ENCODE assay signal across 8 mouse cellular contexts in the genomic region with DNA sequence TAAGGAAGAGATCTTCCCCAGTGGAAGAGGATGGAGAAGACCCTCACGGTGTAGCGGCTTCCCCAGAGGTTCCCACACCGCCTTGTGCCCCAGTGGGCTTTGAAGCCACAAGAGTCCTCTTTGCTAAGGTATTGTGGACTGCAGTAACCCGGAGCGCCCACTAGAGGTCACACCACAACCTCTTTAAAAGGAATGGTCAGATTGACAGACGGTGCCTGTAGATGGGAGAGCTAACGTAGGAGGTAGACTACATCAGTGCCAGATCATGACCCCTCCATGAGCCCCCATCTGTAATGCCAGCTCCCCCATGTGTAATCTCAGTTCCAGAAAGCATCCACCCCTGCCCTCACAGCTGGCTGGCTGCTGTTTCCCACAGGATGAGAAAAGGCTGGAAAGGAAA. TPM values are rescaled to one million over a fixed set of nuclear protein-coding genes. Genes with fewer than 3 reads are reported as not detected.
DNase-seq lines count a peak whose midpoint lies in the region; ATAC-seq lines count a peak whose summit lies in the region.
"Had no signal": no experiment of that assay in that cellular context is flagged by ENCODE, and none has a peak within 500 bp of the region (broad histone marks: within the 10 kb centered on the region; RNA-seq: fewer than 3 reads in every experiment).

No protein-coding gene starts in this region.

- H3K4me3 ChIP-seq in forebrain, embryonic 15.5 days: no peak overlapping the region
- H3K4me3 ChIP-seq in hindbrain, embryonic 14.5 days (replicated peaks; ENCODE audit: low read length): no peak overlapping the region
- H3K4me3 ChIP-seq: liver, embryonic 15.5 days had no signal

- DNase-seq in Muller cell, postnatal 12 days (ENCODE audit: inconsistent ontology term): peak; percentile 76
- DNase-seq in c-Kit-positive CD71-negative TER-119-negative erythroid progenitor cells, embryonic 14.5 days (ENCODE audit: low read depth): peak; percentile 72
- DNase-seq in hindbrain, embryonic 14.5 days (ENCODE audit: low spot score): peak; percentile 90
- peak; percentile 72 to 79 for DNase-seq in layer of hippocampus, postnatal 14 days (ENCODE audit: low spot score in 2 of 2)
- DNase-seq in right cerebral cortex, postnatal 4 days: peak; percentile 76

- H3K27ac ChIP-seq in forebrain, embryonic 15.5 days (replicated peaks): no peak overlapping the region
- no peak overlapping the region for H3K27ac ChIP-seq in hindbrain, embryonic 14.5 days
- H3K27ac ChIP-seq: liver, embryonic 15.5 days had no signal

- ATAC-seq in forebrain, embryonic 15.5 days (replicated peaks): peak; percentile 48; the same call in 1 of the 2 replicates
- ATAC-seq in hindbrain, embryonic 14.5 days (ENCODE audit: low FRiP score): 0 out of 2 replicates have a peak, but pooled peaks have one; percentile 22
- peak; percentile 96 for ATAC-seq in megakaryocyte, adult 5-6 weeks (ENCODE audit: poor library complexity, severe bottlenecking)

- H3K27me3 ChIP-seq in forebrain, embryonic 15.5 days: 0 out of 2 replicates have a peak, but pooled peaks cover 3% of the 10 kb centered on the region
- H3K27me3 ChIP-seq in hindbrain, embryonic 14.5 days (ENCODE audit: control insufficient read depth, insufficient read depth, low read length): no peaks in the 10 kb centered on the region

- no peak overlapping the region for H3K9ac ChIP-seq in forebrain, embryonic 15.5 days (replicated peaks)
- H3K9ac ChIP-seq in hindbrain, embryonic 14.5 days: no peak overlapping the region
- H3K9ac ChIP-seq: liver, embryonic 15.5 days had no signal

- H3K36me3 ChIP-seq in forebrain, embryonic 15.5 days: peaks cover 26% of the 10 kb centered on the region
- H3K36me3 ChIP-seq in hindbrain, embryonic 14.5 days (replicated peaks; ENCODE audit: control insufficient read depth, insufficient read depth): peaks cover 30% of the 10 kb centered on the region

- 7% methylated on average over 7 of the region's 7 CpGs for WGBS in forebrain, embryonic 15.5 days
- 6% methylated on average over 7 of the region's 7 CpGs for WGBS in hindbrain, embryonic 14.5 days

- no peaks in the 10 kb centered on the region for H3K4me1 ChIP-seq in forebrain, embryonic 15.5 days
- H3K4me1 ChIP-seq in hindbrain, embryonic 14.5 days (replicated peaks; ENCODE audit: control insufficient read depth, insufficient read depth, low read length): no peaks in the 10 kb centered on the region
- H3K4me1 ChIP-seq: liver, embryonic 15.5 days had no signal

- no peak overlapping the region for H3K4me2 ChIP-seq in forebrain, embryonic 15.5 days (replicated peaks)
- H3K4me2 ChIP-seq in hindbrain, embryonic 14.5 days (replicated peaks): no peak overlapping the region
- H3K4me2 ChIP-seq: liver, embryonic 15.5 days had no signal

- H3K9me3 ChIP-seq in forebrain, embryonic 15.5 days: no peaks in the 10 kb centered on the region
- no peaks in the 10 kb centered on the region for H3K9me3 ChIP-seq in hindbrain, embryonic 14.5 days (ENCODE audit: control insufficient read depth, low read length)
- H3K9me3 ChIP-seq: liver, embryonic 15.5 days had no signal

RNA-seq across cellular contexts. Expression of a gene that starts 3.0 kb away (rescaled TPM):
- not detected in 2 replicates for polyA plus RNA-seq in forebrain, embryonic 15.5 days (2015; fragmentation: Nextera tagmentation; extraction: Ambion mirVana)
- polyA plus RNA-seq in hindbrain, embryonic 14.5 days (2014; fragmentation: Nextera tagmentation; extraction: Ambion mirVana): not detected in 2 replicates
- not detected for total RNA-seq in layer of hippocampus, postnatal 14 days (2021)
- total RNA-seq in megakaryocyte, adult 5-6 weeks (2015): not detected in 2 replicates
- total RNA-seq in megakaryocyte, adult 5-6 weeks (2017): not detected in 2 replicates
- polyA plus RNA-seq: liver, embryonic 15.5 days had no signal

RNA-seq across cellular contexts. Expression of a gene that starts 31.5 kb away (rescaled TPM):
- polyA plus RNA-seq in forebrain, embryonic 15.5 days (2015; fragmentation: Nextera tagmentation; extraction: Ambion mirVana): 31.0 and 32.4 TPM in 2 replicates
- polyA plus RNA-seq in hindbrain, embryonic 14.5 days (2014; fragmentation: Nextera tagmentation; extraction: Ambion mirVana): 36.2 and 38.1 TPM in 2 replicates
- 10 to 100 TPM; 81.3 to 98.2 TPM for total RNA-seq in layer of hippocampus, postnatal 14 days (2021)
- total RNA-seq in megakaryocyte, adult 5-6 weeks (2015): 4.2 and 5.3 TPM in 2 replicates
- 5.2 and 10.8 TPM in 2 replicates for total RNA-seq in megakaryocyte, adult 5-6 weeks (2017)

RNA-seq across cellular contexts. Expression of a gene that starts 43.0 kb away (rescaled TPM):
- 394 and 395 TPM in 2 replicates for polyA plus RNA-seq in forebrain, embryonic 15.5 days (2015; fragmentation: Nextera tagmentation; extraction: Ambion mirVana)
- polyA plus RNA-seq in hindbrain, embryonic 14.5 days (2014; fragmentation: Nextera tagmentation; extraction: Ambion mirVana): 389 and 391 TPM in 2 replicates
- 100 to 1,000 TPM; 172 to 184 TPM for total RNA-seq in layer of hippocampus, postnatal 14 days (2021)
- 124 and 139 TPM in 2 replicates for total RNA-seq in megakaryocyte, adult 5-6 weeks (2015)
- 141 and 163 TPM in 2 replicates for total RNA-seq in megakaryocyte, adult 5-6 weeks (2017)

Comparison
In these comparisons a context has a peak if more than half of its experiments do, and no peak if none do; other contexts are left out.
1. ATAC-seq: peak in every context shown above with its lines; median percentile 96 in megakaryocyte, adult 5-6 weeks; 48 in forebrain, embryonic 15.5 days; 22 in hindbrain, embryonic 14.5 days.
2. RNA of a gene that starts 31.5 kb away (total RNA-seq): 81.3 to 98.2 TPM in layer of hippocampus, postnatal 14 days; 4.2 to 10.8 TPM in megakaryocyte, adult 5-6 weeks; every median in the first group is over 4 times any median in the second.
3. Peak in every context shown above with its lines, with median percentiles within 50 percentile points of each other: DNase-seq.